Mouse (Mus musculus): ENCODE data around the gene Plxnd1. TPM values are rescaled to one million over a fixed set of nuclear protein-coding genes. Genes with fewer than 3 reads are reported as not detected.

The Plxnd1 gene
- polyA plus RNA-seq, 1 experiment from 2014 or later = 9.1 TPM

GRCm38 (mm10) chr6:115944638-115945037, 50.2 kb downstream of the Plxnd1 start, which contains the start of gene H1foo:
Gene H1foo, plus strand, starts transcription at chr6:115944938.
- Histone ChIP-seq H3K9ac (no peak within 1 kb of the TSS), H3K27ac (no peak within 1 kb of the TSS), H3K4me1 (replicated peaks) (peaks cover 16% of the 10 kb centered on the region), H3K9me3 (no peaks in the 10 kb centered on the region), H3K27me3 (no peaks in the 10 kb centered on the region), H3K4me3 (no peak within 1 kb of the TSS), H3K36me3 (no peaks in the 10 kb centered on the region), H3K4me2 (no peak within 1 kb of the TSS)
- WGBS = 87% methylated on average over 5 of the region's 5 CpGs
- no peak for ATAC-seq (ENCODE audit: low FRiP score)

GRCm38 (mm10) chr6:115943498-115944427, 51.0 kb downstream of the Plxnd1 start:
- Histone ChIP-seq H3K4me1 (replicated peaks) (peaks cover 16% of the 10 kb centered on the region), H3K27me3 (no peaks in the 10 kb centered on the region), H3K4me3 (no peak overlapping the region), H3K9ac (no peak overlapping the region), H3K36me3 (no peaks in the 10 kb centered on the region), H3K27ac (no peak overlapping the region), H3K9me3 (no peaks in the 10 kb centered on the region), H3K4me2 (no peak overlapping the region)
- WGBS = 82% methylated on average over 9 of the region's 9 CpGs
- no peak for ATAC-seq (ENCODE audit: low FRiP score)

GRCm38 (mm10) chr6:115941128-115941527, 53.7 kb downstream of the Plxnd1 start:
- H3K36me3 ChIP-seq = peaks cover 6% of the 10 kb centered on the region; the same call in 1 of the 2 replicates
- 18% methylated on average over 5 of the region's 12 CpGs for WGBS
- no peak overlapping the region for H3K4me3 ChIP-seq
- H3K9me3 ChIP-seq = peaks cover 9% of the 10 kb centered on the region; the same call in 1 of the 2 replicates
- no peak overlapping the region for H3K27ac ChIP-seq
- no peak for ATAC-seq (ENCODE audit: low FRiP score)
- no peak overlapping the region for H3K9ac ChIP-seq
- H3K4me1 ChIP-seq (replicated peaks) = peaks cover 7% of the 10 kb centered on the region
- H3K27me3 ChIP-seq = no peaks in the 10 kb centered on the region
- no peak overlapping the region for H3K4me2 ChIP-seq

- no peaks in the 10 kb centered on the region for H3K27me3 ChIP-seq
- peaks cover 6% of the 10 kb centered on the region; the same call in 1 of the 2 replicates for H3K36me3 ChIP-seq
- no peak overlapping the region for H3K4me2 ChIP-seq
- no peak for ATAC-seq (ENCODE audit: low FRiP score)
- no peak overlapping the region for H3K4me3 ChIP-seq
- peaks cover 9% of the 10 kb centered on the region; the same call in 1 of the 2 replicates for H3K9me3 ChIP-seq
- H3K27ac ChIP-seq = no peak overlapping the region
- no peak overlapping the region for H3K9ac ChIP-seq
- 78% methylated on average over 1 of the region's 1 CpGs for WGBS
- 0 out of 2 replicates have a peak, but pooled peaks cover 6% of the 10 kb centered on the region for H3K4me1 ChIP-seq (replicated peaks)
Observed at GRCm38 (mm10) chr6:115940603-115941002, 54.2 kb downstream of the Plxnd1 start.

GRCm38 (mm10) chr6:115938798-115939197, 56.0 kb downstream of the Plxnd1 start:
- Histone ChIP-seq H3K27ac (no peak overlapping the region), H3K9ac (no peak overlapping the region), H3K9me3 (peaks cover 9% of the 10 kb centered on the region; the same call in 1 of the 2 replicates), H3K27me3 (no peaks in the 10 kb centered on the region), H3K4me3 (no peak overlapping the region), H3K36me3 (peaks cover 6% of the 10 kb centered on the region; the same call in 1 of the 2 replicates), H3K4me2 (no peak overlapping the region), H3K4me1 (replicated peaks) (0 out of 2 replicates have a peak, but pooled peaks cover 6% of the 10 kb centered on the region)
- no peak for ATAC-seq (ENCODE audit: low FRiP score)
- WGBS = 76% methylated on average over 1 of the region's 1 CpGs

GRCm38 (mm10) chr6:115938011-115938410, 56.8 kb downstream of the Plxnd1 start:
- peaks cover 9% of the 10 kb centered on the region; the same call in 1 of the 2 replicates for H3K9me3 ChIP-seq
- ATAC-seq (ENCODE audit: low FRiP score) = no peak
- 0 out of 2 replicates have a peak, but pooled peaks cover 6% of the 10 kb centered on the region for H3K4me1 ChIP-seq (replicated peaks)
- H3K9ac ChIP-seq = no peak overlapping the region
- peaks cover 6% of the 10 kb centered on the region; the same call in 1 of the 2 replicates for H3K36me3 ChIP-seq
- no peak overlapping the region for H3K4me3 ChIP-seq
- H3K27me3 ChIP-seq = no peaks in the 10 kb centered on the region
- H3K27ac ChIP-seq = no peak overlapping the region
- H3K4me2 ChIP-seq = no peak overlapping the region
- WGBS = 95% methylated on average over 2 of the region's 2 CpGs

GRCm38 (mm10) chr6:115935544-115935943, 59.3 kb downstream of the Plxnd1 start:
- no peak for ATAC-seq (ENCODE audit: low FRiP score)
- 88% methylated on average over 8 of the region's 8 CpGs for WGBS
- H3K9me3 ChIP-seq = peaks cover 9% of the 10 kb centered on the region; the same call in 1 of the 2 replicates
- no peaks in the 10 kb centered on the region for H3K27me3 ChIP-seq
- no peak overlapping the region for H3K4me3 ChIP-seq
- H3K9ac ChIP-seq = no peak overlapping the region
- H3K36me3 ChIP-seq = peaks cover 6% of the 10 kb centered on the region; the same call in 1 of the 2 replicates
- no peak overlapping the region for H3K27ac ChIP-seq
- no peak overlapping the region for H3K4me2 ChIP-seq
- peaks cover 6% of the 10 kb centered on the region; the same call in 1 of the 2 replicates for H3K4me1 ChIP-seq (replicated peaks)

GRCm38 (mm10) chr6:115932391-115932790, 62.4 kb downstream of the Plxnd1 start:
- Histone ChIP-seq H3K27ac (no peak overlapping the region), H3K4me1 (replicated peaks) (peaks cover 11% of the 10 kb centered on the region; the same call in 1 of the 2 replicates), H3K4me2 (no peak overlapping the region), H3K9ac (no peak overlapping the region), H3K27me3 (no peaks in the 10 kb centered on the region), H3K4me3 (no peak overlapping the region), H3K9me3 (no peaks in the 10 kb centered on the region), H3K36me3 (no peaks in the 10 kb centered on the region)
- WGBS = 93% methylated on average over 3 of the region's 3 CpGs
- no peak for ATAC-seq (ENCODE audit: low FRiP score)

GRCm38 (mm10) chr6:115931639-115932038, 63.2 kb downstream of the Plxnd1 start, which contains the start of gene Rho:
Gene Rho, plus strand, starts transcription at chr6:115931748.
- ATAC-seq (ENCODE audit: low FRiP score) = no peak

GRCm38 (mm10) chr6:115930018-115930417, 64.8 kb downstream of the Plxnd1 start:
- Histone ChIP-seq H3K9me3 (no peaks in the 10 kb centered on the region), H3K36me3 (no peaks in the 10 kb centered on the region), H3K9ac (no peak overlapping the region), H3K4me1 (replicated peaks) (peaks cover 27% of the 10 kb centered on the region), H3K27me3 (no peaks in the 10 kb centered on the region), H3K4me3 (no peak overlapping the region), H3K4me2 (no peak overlapping the region), H3K27ac (no peak overlapping the region)
- ATAC-seq (ENCODE audit: low FRiP score) = no peak
- WGBS = 74% methylated on average over 5 of the region's 5 CpGs

More at GRCm38 (mm10) chr6:115931639-115932038, 63.2 kb downstream of the Plxnd1 start, which contains the start of gene Rho:
- no peaks in the 10 kb centered on the region for H3K36me3 ChIP-seq
- WGBS = 92% methylated on average over 14 of the region's 14 CpGs
- no peak within 1 kb of the TSS for H3K4me3 ChIP-seq
- no peaks in the 10 kb centered on the region for H3K9me3 ChIP-seq
- no peak within 1 kb of the TSS for H3K4me2 ChIP-seq
- H3K9ac ChIP-seq = no peak within 1 kb of the TSS
- H3K27ac ChIP-seq = no peak within 1 kb of the TSS
- H3K27me3 ChIP-seq = no peaks in the 10 kb centered on the region
- H3K4me1 ChIP-seq (replicated peaks) = peaks cover 18% of the 10 kb centered on the region

GRCm38 (mm10) chr6:115927292-115928242, 67.2 kb downstream of the Plxnd1 start:
- Histone ChIP-seq H3K36me3 (peaks cover 5% of the 10 kb centered on the region), H3K4me3 (no peak overlapping the region), H3K9me3 (no peaks in the 10 kb centered on the region), H3K4me1 (replicated peaks) (peaks cover 30% of the 10 kb centered on the region), H3K27me3 (no peaks in the 10 kb centered on the region), H3K9ac (no peak overlapping the region; the same call in 1 of the 2 replicates), H3K27ac (peak overlapping the region; percentile 70), H3K4me2 (no peak overlapping the region)
- 60% methylated on average over 10 of the region's 10 CpGs for WGBS
- ATAC-seq (ENCODE audit: low FRiP score) = no peak

Data from hindbrain, embryonic 13.5 days (tissue).